Mouse (Mus musculus): ENCODE results near the gene 4931406P16Rik.
A peak's percentile ranks its signal among the peaks of the same experiment; 100 is the strongest.
"Not testable (repeated sequence)": the region's sequence is repeated elsewhere in the genome, so short reads cannot be mapped to it uniquely, and the experiment has no call there.

Gene 4931406P16Rik

DNA sequence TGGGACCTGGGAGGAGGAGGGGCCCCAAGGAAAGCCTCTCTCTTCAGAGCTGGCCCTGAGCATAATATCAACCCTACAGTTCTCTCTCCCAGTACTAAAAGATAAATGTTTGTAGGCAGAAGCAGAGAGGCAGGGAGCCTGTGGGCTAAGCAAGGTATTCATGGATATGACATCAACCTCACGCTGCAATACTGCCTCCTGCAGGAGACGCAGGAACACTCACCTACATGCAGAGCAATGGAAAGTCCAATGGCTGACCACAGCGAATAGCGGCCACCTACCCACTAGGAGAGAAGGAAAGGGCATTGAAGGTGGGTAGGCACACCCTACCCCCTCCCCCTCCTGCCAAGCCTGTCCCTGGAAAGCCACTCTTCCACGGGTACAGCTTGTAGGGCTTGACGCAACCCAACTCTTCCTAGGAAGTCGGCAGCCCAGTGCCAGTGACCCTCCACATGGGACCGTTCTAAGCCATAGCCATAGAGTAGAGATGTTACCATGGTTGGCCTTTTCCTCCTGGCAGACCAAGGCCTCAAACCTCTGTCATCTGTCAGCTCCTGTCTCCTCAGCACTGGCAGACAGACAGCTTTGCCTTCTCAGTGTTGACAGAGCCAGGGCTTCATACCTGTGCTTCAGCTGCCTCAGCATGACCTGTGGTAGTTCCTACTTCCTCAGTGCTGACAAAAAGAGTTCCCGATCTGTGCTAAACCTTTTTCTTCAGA, 105.2 kb downstream of the 4931406P16Rik start:
- DNase-seq (ENCODE audit: low read depth) = no peak

DNA sequence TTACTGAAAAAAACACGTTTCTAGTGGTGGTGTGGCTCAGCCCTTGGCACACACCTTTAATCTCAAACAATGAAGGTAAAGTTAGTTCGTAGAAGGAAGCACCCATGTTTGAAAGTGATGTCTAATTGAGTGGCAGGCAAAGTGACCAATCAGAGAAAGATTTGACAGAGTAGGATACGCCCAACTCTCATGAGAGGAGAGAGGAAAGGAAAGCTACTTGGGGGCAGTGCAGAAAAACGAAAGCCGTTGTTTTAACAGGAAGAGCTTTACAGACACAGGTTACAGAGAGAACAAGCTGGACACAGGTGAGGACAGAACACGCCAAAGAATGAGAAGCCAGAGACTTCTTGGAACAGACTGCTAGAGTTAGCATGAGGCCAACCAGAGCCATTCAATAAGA, 107.0 kb downstream of the 4931406P16Rik start:
- DNase-seq (ENCODE audit: low read depth) = no peak

DNA sequence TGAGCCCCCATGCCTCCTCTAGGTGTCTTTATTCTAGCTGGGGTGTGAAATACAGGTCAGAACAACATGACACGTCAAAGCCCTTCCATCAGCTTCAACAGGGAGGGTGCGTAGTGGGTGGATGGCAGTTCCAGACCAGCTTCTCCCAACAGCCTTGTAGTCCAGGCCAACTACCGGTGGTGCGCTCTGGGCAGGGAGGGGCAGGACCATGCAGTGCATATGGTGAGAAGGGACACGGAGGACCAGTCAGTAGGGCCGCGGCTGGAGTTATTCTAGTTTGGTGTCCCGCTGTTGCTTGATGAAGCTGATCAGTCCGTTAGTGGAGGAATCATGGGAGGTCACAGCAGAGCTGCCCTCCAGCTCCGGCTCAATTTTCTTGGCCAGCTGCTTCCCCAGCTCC, 111.2 kb downstream of the 4931406P16Rik start:
- not testable (repeated sequence) for DNase-seq (ENCODE audit: low read depth)

DNA sequence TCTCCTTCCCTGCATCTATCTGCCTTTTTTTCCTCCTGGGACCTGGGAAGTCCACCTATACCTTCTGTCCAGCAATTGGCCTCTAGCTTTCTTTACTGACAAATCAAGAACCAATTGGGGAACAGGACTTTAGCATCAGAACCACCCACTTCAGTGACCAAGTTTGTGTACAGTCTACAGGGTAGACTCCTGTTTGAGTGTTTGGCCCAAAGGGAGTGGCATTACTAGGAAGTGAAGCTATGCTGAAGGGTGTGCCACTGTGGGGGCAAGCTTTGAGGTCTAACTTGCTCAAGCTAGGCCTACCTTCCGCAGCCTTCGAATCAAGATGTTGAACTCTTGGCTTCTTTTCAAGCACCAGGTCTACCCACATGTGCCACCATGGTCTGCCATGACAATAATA, 112.5 kb downstream of the 4931406P16Rik start:
- DNase-seq (ENCODE audit: low read depth) = no peak

DNA sequence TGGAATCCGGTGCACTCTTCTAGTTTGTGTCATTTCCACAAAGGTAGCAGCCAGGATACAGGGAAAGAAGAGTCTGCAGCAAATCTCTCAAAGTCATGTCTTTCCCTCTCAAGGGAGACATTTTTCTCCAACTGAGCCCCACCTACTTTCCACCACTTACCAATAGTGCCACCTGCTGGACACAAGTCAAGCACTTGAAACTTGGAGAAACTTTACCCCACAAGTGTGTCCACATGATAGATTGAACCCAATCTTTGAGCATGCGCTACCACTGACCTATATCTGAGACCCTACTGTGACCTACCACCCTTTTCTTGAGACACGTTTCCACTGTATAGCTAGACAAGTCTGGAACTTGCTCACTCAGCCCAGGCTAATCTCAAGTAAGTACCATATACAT, 115.0 kb downstream of the 4931406P16Rik start:
- peak; percentile 85 for DNase-seq (ENCODE audit: low read depth)

DNA sequence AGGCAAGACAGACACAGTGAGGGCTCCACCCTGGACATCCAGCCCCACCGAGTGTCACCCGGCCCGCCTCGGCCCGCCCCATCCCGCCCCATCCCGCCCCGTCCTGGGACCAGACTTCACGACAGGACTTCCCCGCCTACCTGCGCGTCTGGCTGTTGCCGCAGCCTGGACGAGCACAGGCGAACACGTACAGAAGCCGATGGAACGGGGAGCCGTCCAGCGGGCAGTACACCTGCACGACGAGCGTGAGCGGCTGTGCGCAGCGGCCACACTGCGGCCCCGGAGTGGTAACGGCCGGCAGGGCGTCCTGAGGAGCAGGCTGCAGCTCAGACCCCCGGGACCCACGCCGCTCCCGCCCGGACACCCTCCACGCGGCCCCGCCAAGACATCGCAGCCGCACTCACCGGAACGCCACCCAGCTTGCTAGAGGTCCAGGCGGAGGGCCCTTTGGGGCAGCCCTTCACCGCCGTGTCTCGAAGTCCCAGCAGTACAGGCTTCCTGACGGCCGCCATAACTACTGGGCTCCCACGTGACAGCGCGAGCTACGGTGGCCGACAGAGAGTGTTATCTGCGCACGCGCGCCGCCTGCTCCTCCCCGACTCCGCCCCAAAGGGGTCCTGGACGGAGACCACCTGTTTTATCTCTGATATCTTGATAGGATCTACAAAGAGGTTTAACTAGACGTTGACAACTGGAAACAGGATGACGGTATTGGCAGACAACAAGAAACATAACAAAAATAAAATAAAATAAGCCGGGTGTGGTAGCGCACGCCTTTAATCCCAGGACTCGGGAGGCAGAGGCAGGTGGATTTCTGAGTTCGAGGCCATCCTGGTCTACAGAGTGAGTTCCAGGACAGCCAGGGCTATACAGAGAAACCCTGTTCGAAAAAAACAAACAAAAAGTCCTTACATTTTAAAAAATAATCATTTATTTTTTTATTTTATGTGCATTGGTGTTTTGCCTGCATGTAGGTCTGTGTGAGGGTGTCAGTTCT, 116.9 kb downstream of the 4931406P16Rik start, which contains the start of gene Pdcd2l:
Gene Pdcd2l, minus strand, starts transcription at position 530 of the 997 bp plus-strand sequence.
- DNase-seq (ENCODE audit: low read depth) = peak; percentile 93

DNA sequence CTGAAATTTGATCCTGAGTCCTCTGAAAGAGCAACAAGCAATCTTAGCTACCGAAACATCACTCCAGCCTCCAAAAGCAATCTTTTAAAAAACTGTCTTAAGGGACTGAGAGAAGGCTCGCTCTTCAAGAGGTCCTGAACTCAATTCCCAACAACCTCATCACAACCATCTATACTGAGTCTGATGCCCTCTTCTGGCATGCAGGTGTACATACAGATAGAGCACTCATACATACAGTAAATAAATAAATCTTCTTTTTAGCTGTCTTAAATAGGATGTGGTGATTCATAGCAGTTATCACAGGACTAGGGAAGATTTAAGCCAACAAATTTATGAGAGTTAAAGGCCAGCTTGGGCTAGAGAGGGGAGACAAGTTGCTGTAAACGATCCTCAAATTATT, 117.7 kb downstream of the 4931406P16Rik start:
- no peak for DNase-seq (ENCODE audit: low read depth)

DNA sequence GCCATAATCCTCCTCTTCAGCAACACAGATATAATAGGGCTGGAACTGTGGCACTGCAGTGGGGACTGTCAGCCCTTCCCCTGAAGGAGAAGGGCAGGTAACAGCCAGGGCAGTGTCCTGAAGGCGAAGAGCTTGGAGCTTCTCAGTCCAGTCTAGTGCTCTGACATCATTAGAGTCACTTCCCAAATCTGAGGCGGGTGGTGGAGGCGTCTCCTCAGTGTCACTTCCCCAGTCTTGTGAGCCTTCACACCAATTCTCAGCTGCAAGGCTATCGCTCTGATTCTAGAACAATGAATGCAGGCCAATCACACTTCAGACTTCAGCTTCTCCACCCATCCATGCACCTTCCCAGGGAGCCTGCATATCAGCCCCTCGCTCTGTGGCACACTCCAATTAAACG, 120.5 kb downstream of the 4931406P16Rik start:
- no peak for DNase-seq (ENCODE audit: low read depth)

DNA sequence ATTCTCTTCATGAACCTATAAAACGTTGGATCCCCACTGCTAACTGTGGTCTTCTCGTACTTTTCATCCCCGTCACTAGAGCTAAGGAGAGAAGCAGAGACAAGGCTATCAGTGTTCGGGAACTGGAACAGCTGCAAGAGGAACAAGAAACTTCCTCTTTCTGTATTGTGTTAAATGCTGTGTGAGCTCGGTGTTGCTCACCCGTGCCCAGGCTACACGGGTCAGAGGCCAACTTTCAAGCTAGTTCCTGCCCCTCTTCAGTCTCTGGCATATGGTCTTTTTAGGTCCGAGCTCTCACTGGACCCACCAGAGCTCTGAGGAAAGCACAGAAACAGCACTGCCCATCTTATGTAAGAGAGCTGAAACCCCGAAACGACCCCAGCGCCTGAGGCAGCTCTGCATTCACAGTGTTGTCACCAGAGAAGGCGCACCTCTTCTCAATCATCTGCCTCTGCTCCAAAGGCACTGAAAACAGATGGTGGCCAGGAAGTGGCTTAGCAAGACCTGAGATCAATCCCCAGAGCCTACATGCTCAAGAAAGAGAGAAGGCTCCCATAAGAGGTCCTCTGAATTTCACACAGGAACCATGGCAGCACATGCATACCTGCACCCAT, 123.9 kb downstream of the 4931406P16Rik start:
- DNase-seq (ENCODE audit: low read depth) = no peak
